Mouse (Mus musculus) megakaryocyte progenitor cell, adult 5-6 weeks (primary cell): Measurements from ENCODE around the gene Fbxo42. TPM values are rescaled to one million over a fixed set of nuclear protein-coding genes. Genes with fewer than 3 reads are reported as not detected.
A peak's percentile ranks its signal among the peaks of the same experiment; 100 is the strongest.
"Not testable (repeated sequence)": the region's sequence is repeated elsewhere in the genome, so short reads cannot be mapped to it uniquely, and the experiment has no call there.

ENCODE experiments used
- ATAC-seq: replicated peaks from 2 replicates; pipeline ENCODE4 v1.8.0; 2016; ENCODE audit warnings: mild to moderate bottlenecking, moderate TSS enrichment, inconsistent platforms; ENCODE audit not compliant: poor library complexity
- total RNA-seq, 2 experiments: library from RNA; stranded (forward) in 1 of 2; stranded (reverse) in 1 of 2; fragments of 157-497, 149-512 nt in 1 of 2; fragments of 200-1000 nt in 1 of 2; gene quantifications; 2 replicates each; pipeline versions ENCODE4 v1.2.3 to v1.2.4; 2015 to 2017

Fbxo42 gene
- total RNA-seq, 2 experiments from 2014 or later, result 11.4 to 15.4 TPM

DNA sequence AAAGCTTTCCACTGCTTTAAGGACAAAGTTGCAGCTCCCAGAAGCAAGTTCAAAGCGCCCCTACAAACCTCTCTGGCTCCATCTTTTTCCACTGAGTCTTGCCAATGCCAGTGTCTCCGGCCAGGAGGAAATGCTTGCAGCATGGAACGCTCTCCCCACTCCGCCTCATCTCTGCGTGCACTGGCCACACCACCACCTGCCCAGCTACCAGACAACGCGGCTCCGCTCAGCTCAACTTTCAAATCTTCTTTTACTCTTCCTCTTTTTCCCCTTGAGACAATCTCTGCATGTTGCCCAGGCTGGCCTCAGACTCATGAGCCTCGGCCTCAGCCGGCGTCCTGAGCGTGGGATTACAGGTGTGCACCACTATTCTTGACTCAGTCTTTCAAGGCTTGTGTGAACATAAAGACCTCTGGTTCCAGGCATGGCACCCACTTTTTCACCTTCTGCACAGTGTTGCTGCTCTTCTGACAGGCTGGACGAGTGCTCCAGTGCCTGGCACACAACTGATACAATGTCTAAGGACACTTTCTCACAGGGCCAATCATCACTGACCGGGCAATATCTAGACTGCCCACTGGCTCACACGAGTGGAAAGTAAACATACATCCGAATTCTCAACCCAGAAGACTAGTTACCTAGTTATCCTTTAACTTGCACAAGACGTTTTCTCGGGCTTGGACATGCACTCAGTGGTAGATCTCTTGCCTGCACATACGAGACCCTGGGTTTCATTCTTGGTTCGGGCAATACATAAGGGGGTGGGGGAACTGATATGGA lies 12.8 kb upstream of the Fbxo42 start:
- 0 out of 2 replicates have a peak, but pooled peaks have one; percentile 7 for ATAC-seq

DNA sequence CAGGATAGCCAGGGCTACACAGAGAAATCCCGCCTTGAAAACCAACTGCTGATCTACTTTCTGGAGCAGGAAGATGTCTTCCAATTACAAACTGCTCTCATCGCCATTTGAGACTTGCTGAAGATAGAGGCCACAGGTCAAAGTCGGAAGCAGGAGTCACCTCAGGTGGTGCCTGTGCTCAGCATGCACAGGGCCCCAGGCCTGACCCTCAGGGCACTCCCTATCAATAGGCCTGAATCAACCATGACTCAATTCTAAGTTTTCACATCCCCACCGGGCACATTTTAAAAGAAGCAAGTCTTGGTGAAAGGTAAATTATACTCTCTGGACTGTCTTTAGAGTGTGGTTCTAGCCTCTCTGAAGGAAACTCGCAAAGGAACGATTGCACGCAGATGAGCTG lies 11.6 kb upstream of the Fbxo42 start:
- ATAC-seq, result no peak

DNA sequence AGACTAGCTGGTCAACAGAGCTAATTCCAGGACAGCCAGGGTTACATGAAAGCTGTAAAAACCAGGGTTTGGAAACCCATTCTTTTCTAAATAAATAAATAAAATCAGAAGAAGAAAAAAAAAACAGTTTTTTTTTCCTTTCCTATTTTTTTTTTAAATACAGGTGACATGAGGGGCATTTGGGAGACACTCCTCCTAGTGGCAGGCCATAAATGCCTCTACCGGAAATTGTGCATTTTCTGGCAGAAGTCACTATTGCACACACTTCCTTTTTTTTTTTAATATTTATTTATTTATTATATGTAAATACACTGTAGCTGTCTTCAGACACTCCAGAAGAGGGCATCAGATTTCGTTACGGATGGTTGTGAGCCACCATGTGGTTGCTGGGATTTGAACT lies 10.0 kb upstream of the Fbxo42 start:
- not testable (repeated sequence) for ATAC-seq

DNA sequence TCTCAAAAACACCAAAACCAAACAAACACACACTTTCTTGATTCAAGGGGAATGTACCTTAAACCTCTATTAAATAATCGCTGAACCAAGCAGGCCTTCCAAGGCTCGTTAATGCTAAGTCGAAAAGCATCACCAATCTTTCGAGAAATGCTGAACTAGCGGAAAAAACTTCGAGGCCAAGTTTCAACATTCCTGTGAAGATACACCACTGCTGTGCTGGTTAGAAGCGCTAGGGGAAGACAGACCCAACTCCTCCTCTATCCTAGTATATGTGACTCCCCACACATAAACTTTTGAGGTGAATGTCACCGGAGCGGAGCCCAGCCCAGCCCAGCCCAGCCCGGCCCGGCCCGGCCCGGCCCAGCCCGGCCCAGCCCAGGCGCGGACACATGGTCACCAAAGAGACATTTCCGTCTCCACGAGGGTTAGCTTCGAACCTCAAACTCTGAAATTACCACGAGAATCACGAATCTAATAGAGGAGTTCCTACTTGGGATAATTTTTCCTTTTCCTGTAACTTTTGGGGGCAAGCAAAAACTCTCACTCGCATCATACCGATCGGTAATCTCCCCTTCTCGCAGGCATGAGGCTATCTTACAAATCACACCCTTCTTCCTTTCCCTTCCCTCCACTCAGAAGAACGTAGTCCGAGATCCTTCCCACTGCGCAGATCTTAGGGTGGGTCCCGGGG lies 9.1 kb upstream of the Fbxo42 start:
- ATAC-seq, result peak; percentile 14; the same call in 1 of the 2 replicates

DNA sequence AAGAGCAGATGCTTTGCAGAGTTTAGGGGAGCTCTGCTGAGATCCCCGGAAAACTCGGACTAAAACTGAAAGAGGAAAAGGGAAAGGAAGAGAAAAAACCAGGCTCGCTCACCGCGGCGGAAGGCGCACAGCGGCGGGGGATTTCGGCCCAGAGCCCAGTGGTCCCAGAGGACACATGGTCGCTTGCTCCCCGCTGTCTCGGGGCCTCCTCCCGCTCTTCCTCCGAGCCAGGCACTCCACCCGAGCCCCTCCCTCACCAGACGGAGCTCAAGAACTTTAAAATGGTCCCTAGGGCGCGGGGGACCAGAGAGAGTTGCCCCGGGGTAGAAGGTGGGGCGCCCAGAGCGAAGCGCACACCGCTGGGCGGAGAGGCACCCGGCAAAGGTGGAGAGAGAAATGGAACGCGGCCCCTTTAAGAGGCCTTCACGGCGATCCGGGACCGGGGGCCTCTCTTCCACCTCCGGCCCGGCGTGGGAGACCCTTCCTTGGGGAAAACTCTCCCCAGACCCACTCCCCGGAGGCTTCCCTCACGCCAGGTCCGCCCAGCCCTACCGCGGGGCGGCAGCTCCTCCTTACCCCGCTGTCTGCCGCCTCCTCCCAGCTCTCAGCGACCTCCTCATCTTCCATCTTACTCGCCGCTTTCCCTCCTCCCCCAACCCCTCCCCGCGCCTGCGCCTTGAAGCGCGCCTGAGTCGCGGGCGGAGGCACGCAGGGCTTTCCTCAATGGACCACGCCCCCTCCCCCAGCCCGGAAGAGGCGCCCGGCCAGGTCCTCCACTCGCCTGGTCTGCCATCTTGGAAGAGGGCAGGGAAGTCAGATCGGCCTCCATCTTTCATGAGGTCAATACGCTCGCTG lies 8.4 kb upstream of the Fbxo42 start, which contains the start of gene Szrd1:
Szrd1 (minus strand) TSS at position 660 of the 855 bp plus-strand sequence.
- peak; percentile 88 for ATAC-seq

DNA sequence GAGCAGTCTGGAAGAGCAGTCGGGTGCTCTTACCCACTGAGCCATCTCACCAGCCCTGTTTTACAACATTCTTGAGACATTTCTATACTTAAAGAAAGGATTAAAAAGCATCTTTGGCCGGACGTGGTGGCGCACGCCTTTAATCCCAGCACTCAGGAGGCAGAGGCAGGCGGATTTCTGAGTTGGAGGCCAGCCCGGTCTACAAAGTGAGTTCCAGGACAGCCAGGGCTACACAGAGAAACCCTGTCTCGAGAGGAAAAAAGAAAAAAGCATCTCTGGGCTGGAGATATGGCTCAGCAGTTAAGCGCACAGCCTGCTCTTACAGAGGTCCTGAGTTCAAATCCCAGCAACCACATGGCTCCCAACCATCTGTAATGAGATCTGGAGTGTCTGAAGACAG lies 7.4 kb upstream of the Fbxo42 start:
- not testable (repeated sequence) for ATAC-seq

DNA sequence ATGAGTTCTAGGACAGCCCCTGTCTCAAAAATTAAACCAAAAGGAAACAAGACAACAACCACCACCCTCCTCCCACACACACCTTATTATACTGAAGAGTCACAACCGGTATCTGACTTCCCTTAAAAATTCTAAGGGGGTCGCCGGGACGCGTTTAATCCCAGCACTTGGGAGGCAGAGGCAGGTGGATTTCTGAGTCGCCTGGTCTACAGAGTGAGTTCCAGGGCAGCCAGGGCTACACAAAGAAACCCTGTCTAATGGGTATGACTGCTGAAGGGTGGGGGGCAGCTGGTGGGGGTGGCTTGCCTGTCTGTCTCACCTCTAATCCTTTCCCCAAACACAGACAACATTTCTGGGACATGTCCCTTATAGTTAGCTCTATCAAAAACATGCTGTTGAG lies 6.7 kb upstream of the Fbxo42 start:
- ATAC-seq, result no peak

DNA sequence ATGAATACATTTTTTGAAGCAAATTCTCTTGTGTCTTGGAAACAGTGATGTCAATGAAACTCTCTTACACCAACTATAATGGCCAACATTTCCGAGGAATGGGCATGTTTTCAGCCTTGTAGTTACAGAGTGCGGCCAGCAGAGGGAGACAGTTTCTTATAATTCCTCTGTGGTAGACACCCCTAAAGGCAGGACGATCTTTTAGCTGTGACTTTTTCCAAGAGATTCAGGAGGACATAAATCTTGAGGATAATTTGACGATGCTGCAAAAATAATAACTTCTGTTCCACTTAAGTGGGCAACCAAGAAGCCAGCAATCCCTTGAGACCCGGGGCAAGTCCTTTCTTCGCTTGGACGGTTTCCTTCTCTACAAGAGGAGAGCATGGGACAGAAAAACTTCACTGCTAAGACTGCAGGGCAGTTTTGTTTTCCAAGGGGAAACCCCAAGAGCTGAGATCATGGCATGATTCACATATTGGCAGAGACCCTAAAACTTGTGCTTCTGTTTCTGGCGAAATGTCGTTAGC lies 5.4 kb upstream of the Fbxo42 start:
- peak; percentile 44 for ATAC-seq

DNA sequence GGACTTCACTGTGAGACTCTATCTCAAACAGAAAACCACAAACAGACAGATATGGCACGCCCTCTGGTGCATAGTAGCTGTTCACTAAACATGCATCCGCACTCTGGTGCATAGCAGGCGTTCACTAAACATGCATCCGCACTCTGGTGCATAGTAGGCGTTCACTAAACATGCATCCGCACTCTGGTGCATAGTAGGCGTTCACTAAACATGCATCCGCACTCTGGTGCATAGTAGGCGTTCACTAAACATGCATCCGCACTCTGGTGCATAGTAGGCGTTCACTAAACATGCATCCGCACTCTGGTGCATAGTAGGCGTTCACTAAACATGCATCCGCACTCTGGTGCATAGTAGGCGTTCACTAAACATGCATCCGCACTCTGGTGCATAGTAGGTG lies 2.6 kb upstream of the Fbxo42 start:
- ATAC-seq, result not testable (repeated sequence)

DNA sequence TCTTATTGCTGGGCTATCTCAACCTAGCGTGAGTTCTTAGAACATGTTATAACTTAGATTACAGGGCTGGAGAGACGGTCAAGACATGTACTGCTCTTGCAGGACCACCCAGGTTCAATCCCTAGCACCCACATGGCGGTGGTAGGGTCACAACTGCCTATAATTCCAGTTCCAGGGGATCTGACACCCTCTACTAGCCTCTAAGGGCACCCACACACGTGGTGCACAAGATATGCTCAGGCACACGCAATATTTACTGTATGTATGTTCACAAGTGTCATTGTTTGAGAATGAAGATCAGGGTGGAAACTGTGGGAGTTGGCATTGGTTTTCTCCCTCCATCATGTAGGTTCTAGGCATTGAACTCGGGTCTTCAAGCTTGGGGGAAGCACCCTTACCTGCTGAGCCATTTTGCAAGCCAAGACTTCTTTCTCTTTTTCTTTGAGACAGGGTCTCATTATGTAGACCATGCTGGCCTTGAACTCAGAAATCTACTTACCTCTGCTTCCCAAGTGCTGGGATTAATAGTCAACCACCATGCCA lies 1.2 kb upstream of the Fbxo42 start:
- ATAC-seq, result no peak

DNA sequence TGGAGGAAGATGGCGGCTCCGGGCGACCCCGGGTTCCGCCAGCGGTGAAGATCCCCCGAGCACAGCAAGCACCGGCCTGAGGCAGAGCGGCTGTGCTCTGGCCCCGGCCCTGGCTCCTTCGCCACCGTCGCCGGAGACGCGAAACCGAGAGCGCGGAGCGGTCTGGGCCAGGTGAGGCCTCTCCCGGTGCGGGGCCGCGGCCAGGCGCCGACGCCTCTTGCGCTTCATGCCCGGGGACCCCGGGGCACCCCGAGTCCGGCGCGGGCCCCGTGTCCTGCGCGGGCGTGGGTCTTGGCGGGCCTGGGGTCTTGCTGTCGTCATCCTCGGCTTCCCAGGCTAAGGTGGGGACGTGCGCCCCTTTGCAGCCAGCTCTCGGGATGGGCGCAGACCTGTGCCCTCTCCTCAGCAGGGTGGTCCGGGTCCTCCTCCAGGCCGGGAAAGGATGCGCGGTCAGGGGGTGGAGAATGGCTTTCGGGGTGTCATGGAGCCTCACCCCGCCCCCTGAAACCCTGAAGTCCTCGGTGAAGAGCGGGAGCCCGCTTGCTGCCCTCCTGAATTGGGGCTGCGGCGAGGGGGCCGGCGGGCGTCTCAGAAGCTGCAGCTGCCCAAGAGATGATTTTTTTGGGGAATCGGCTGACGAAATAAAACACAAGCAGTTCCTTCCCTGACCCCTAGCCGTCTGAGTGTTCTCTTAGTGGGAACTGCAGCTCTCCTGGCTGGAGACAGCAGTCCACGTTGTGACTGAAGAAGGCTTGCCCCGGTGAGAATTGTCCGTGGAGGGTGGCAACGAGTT lies 492 bp downstream of the Fbxo42 start:
- peak; percentile 50 for ATAC-seq

DNA sequence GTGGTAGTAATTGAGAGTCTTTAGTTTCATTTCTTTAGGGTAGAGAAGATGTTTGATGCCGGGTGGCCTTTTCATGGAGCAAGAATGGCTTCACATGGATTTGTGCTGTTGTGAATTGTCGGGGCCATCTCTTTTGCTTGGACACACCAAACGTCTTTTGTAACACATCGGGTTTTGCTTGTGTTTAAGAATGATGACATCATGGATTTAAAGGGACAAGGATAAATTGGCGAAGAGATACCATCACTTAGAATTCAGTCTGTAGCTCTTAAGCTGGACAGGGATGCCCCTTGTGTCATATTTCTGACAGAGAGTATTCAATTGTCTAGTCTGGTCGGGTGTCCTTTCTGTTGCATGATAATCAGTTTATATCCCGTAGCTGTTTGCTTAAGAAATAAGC lies 1.4 kb downstream of the Fbxo42 start:
- no peak for ATAC-seq

DNA sequence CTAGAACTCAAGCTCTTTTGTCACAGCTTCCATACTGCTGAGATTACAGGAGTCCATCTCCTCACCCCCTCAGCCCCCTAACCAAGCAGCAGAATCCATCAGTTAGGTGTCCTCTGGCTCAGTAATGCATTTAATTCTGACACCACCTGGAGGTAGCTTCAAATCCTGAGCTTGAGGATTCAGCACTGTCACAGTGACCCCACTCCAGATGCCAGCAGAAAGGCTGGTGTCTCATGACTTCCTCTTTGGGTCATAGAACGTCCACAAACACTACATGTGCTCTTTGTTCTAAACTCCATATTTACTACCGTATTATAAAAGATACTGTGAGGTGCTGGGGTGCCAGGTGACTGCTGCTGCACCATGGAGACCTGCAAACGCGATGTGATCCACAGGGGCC lies 9.8 kb downstream of the Fbxo42 start:
- ATAC-seq, result peak; percentile 29

DNA sequence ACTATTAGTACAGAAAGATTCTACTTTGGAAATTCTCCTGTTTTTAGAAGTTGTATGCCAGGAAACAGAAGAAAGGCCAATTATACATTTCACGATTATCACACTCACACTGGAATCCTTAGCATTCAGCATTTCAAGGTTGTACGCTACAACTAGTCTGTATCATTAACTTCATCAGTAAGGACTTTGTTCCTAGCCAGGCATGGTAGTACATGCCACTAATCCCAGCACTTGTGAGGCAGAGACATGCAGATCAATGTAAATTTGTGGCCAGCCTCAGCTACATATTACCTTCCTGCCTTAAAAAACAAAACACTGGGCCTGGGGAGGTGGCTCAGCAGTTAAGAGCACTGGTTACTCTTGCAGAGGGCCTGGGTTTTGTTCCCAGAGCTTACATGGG lies 10.9 kb downstream of the Fbxo42 start:
- ATAC-seq, result no peak

DNA sequence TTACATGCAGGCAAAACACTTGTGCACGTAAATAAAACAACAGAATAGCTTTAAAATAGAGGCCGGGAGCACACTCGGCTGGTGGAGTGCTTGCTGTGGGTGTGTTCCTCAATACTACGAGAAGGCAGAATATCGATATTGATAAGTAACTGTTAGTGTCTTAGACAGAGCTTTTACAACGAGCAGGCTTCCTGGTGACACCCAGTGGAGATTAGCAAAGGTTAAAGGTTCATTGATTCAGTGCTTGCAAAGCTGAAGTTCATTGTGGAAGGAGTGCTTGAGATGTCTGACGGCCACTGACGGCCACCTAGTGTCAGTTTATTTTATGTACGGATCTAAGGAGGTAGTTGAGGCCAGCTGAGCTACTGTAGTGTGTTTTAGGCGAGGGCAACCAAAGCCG lies 11.4 kb downstream of the Fbxo42 start:
- ATAC-seq, result peak; percentile 27; the same call in 1 of the 2 replicates

DNA sequence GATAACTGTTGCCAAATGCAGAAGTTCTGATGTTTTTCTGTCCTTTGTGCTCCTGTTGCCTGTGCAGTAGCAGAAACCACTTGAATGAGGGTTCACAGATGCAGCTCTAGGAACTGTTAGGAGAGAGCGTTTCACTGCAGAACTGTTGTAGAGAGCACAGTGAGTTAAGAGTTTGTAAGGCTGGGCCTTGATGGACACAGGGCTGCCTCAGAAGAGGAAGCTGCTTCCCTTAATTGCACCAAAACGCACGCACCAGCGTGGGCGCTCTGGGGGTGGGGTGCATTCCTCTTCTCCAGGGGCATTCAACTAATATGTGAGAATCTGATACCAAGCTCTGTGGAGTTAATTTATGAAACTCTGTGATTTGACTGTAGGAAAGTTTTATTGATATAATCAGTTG lies 12.0 kb downstream of the Fbxo42 start:
- peak; percentile 24; the same call in 1 of the 2 replicates for ATAC-seq

DNA sequence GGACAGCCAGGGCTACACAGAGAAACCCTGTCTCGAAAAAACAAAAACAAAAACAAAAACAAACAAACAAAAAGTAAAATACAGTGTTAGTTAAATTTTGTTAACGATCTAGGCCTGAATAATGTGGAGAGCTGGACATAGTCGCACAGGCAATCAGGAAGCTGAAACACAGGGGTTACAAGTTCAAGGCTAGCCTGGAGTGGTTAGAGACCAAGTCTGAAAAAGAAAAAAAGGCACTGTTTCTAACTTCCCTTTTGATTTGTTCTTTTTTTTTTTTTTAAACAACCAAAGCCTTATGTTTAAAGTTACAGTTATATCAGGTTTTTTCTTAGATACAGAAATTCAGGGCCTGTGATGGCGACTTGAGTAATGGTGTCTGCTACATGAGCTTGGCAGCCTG lies 12.5 kb downstream of the Fbxo42 start:
- no peak for ATAC-seq

DNA sequence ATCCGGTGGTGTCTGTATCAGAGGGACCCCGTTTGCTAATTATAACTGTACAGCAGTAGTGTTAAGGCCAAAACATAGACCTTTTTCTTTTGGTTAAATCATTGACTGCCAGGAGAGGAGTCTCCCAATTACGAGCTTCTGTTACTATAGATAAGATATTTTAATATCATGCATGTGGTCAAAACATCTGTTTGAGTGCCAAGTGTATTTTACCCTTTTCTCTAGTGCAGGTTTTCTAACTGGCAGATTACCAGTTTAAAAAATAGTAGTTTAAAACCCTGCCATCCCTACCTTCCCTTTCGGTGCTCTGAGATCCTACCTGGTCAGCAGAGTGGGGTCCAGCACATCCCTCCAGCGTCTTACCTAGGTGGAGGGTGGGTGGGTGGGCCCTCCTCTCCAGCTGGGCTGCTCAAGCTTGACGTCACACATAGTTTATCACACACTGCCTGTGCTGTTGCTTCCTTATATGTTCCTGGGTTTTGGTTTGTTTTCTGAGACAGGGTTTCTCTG lies 14.0 kb downstream of the Fbxo42 start:
- ATAC-seq, result peak; percentile 68

DNA sequence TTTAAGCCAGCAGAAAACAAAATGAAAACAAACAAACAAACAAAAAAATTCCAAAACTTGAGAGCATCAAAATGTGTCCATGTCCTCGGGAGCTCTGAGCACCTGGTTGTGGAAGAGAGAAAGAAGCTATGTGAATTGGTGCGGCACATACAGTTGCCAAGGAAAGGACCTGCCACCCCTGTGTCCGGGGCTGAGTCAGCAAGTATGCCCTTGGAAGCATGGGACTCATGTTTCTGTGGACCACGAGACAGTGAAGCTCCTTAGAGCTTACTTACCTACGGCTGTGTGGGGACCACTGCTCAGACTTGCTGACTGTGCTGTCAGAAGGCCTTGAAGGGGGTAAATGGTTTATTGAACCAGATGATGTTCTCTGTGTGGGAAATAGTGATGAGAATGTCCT lies 16.0 kb downstream of the Fbxo42 start:
- ATAC-seq, result no peak
